Mouse (Mus musculus) spleen, adult 2 months (tissue): ENCODE data around the gene Fermt2. TPM values are rescaled to one million over a fixed set of nuclear protein-coding genes. Genes with fewer than 3 reads are reported as not detected.

ENCODE experiments used
- DNase-seq, 2 experiments: peaks; one replicate each; pipeline versions ENCODE4 v3.0.0 to v3.0.0-alpha.2; 2012 to 2021; ENCODE audit warnings: low spot score in 2 of 2, low read depth in 1 of 2
- H3K27ac ChIP-seq: fragments of 200-500 bp; 2 replicates; pipeline ENCODE4 v1.5.1; 2012; ENCODE audit warnings: low read length, inconsistent platforms; ENCODE audit not compliant: insufficient read depth
- H3K27me3 ChIP-seq: fragments of 200-500 bp; 2 replicates; pipeline ENCODE4 v1.6.1; 2012; ENCODE audit warnings: mild to moderate bottlenecking, moderate library complexity, low read length, inconsistent platforms; ENCODE audit not compliant: control insufficient read depth, insufficient read depth
- H3K36me3 ChIP-seq: fragments of 200-500 bp; 2 replicates; pipeline ENCODE4 v1.6.1; 2012; ENCODE audit warnings: mild to moderate bottlenecking, low read length, inconsistent platforms; ENCODE audit not compliant: control insufficient read depth, insufficient read depth
- H3K4me1 ChIP-seq: fragments of 200-500 bp; 2 replicates; pipeline ENCODE4 v1.6.1; 2011; ENCODE audit warnings: inconsistent platforms; ENCODE audit not compliant: control insufficient read depth, insufficient read depth, insufficient read length
- H3K4me3 ChIP-seq: fragments of 200-500 bp; 2 replicates; pipeline ENCODE4 v1.5.1; 2011; ENCODE audit warnings: mild to moderate bottlenecking, inconsistent platforms; ENCODE audit not compliant: insufficient read depth, insufficient read length; ENCODE audit errors: extremely low read depth
- CTCF ChIP-seq: fragments of 200-500 bp; IDR thresholded peaks from 2 replicates; pipeline ENCODE4 v1.5.1; 2011; ENCODE audit warnings: mild to moderate bottlenecking, inconsistent platforms; ENCODE audit not compliant: insufficient read depth, insufficient read length, insufficient replicate concordance; ENCODE audit errors: extremely low read depth
- POLR2A ChIP-seq: fragments of 200-500 bp; IDR thresholded peaks from 2 replicates; pipeline ENCODE4 v1.6.1; 2011; ENCODE audit warnings: low read depth, low read length, inconsistent platforms
- WGBS: fragments of 180-500 bp; shearing (Covaris S2); methylation state at CpG from one replicate; pipeline ENCODE4 v1.1.7; 2018; 5-methylcytosine and 5-hydroxymethylcytosine counted together
- polyA plus RNA-seq: library from polyadenylated mRNA; depleted of rRNA; stranded (reverse); fragments of >200 nt; gene quantifications from 2 replicates; pipeline ENCODE4 v1.2.3, GENCODE M21; 2012; rRNA removed

Fermt2 gene
- polyA plus RNA-seq, 1 experiment: 7.9 TPM

GRCm38 (mm10) chr14:45418553-45418952 is 111.4 kb downstream of the Fermt2 start:
- Histone ChIP-seq H3K27me3 (no peaks in the 10 kb centered on the region), H3K4me1 (no peaks in the 10 kb centered on the region), H3K27ac (no peak overlapping the region), H3K4me3 (no peak overlapping the region), H3K36me3 (no peaks in the 10 kb centered on the region)
- no peak for DNase-seq
- WGBS: 86% methylated on average over 3 of the region's 3 CpGs
- TF ChIP-seq CTCF (no peak), POLR2A (no peak)

DNA sequence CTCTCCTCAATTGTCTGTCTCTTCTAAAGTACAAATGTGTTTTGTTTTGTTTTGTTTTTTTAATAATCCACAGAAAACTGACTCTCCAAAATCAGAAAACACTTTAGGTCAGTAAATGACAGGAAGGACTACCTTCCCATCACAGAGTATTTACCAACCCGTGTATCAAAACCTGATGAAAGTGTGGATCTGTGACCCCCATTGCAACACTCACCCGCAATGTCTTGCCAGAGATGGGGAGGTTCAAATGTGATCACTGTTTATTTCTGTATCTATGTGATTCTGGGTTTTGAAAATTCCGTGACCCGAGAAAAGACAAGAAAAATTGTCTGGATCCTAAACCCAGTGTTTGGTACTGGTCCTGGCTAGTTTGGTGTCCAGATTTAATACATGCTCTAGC is 113.7 kb downstream of the Fermt2 start:
- Histone ChIP-seq H3K27ac (no peak overlapping the region), H3K36me3 (no peaks in the 10 kb centered on the region), H3K4me1 (no peaks in the 10 kb centered on the region), H3K27me3 (no peaks in the 10 kb centered on the region), H3K4me3 (no peak overlapping the region)
- DNase-seq: no peak
- TF ChIP-seq POLR2A (no peak), CTCF (no peak)
- 88% methylated on average over 4 of the region's 4 CpGs for WGBS

Other genes with a start within 250 kb of the Fermt2 start
- 3.1 and 3.5 TPM in 2 replicates for gene Ero1l, start 211.3 kb downstream of the Fermt2 start, polyA plus RNA-seq
- 9.8 and 10.3 TPM in 2 replicates for gene Psmc6, start 200.3 kb downstream of the Fermt2 start, polyA plus RNA-seq
- 6.0 and 19.0 TPM in 2 replicates for gene Styx, start 179.0 kb downstream of the Fermt2 start, polyA plus RNA-seq
- 1.9 TPM in 2 replicates for gene Gnpnat1, start 125.2 kb downstream of the Fermt2 start, polyA plus RNA-seq
- 10.6 and 12.0 TPM in 2 replicates for gene Ddhd1, start 128.0 kb upstream of the Fermt2 start, polyA plus RNA-seq